Mouse (Mus musculus): ENCODE data around the gene Adam11. TPM values are rescaled to one million over a fixed set of nuclear protein-coding genes. Genes with fewer than 3 reads are reported as not detected.

Adam11 gene
- polyA plus RNA-seq, 1 experiment from 2014 or later: 34.0 TPM

- 49% methylated on average over 11 of the region's 11 CpGs for whole genome bisulfite sequencing
- Histone ChIP-seq H3K27ac (replicated peaks) (no peak overlapping the region), H3K4me2 (no peak overlapping the region), H3K36me3 (no peaks in the 10 kb centered on the region), H3K9me3 (replicated peaks) (no peaks in the 10 kb centered on the region), H3K9ac (replicated peaks) (no peak overlapping the region), H3K4me3 (replicated peaks) (no peak overlapping the region), H3K27me3 (replicated peaks) (peaks cover 5% of the 10 kb centered on the region; the same call in 1 of the 2 replicates), H3K4me1 (peaks cover 24% of the 10 kb centered on the region)
- no peak for ATAC-seq (ENCODE audit: low FRiP score)
These were observed 20.6 kb upstream of the Adam11 start for GRCm38 (mm10) chr11:102740634-102741033.

DNA sequence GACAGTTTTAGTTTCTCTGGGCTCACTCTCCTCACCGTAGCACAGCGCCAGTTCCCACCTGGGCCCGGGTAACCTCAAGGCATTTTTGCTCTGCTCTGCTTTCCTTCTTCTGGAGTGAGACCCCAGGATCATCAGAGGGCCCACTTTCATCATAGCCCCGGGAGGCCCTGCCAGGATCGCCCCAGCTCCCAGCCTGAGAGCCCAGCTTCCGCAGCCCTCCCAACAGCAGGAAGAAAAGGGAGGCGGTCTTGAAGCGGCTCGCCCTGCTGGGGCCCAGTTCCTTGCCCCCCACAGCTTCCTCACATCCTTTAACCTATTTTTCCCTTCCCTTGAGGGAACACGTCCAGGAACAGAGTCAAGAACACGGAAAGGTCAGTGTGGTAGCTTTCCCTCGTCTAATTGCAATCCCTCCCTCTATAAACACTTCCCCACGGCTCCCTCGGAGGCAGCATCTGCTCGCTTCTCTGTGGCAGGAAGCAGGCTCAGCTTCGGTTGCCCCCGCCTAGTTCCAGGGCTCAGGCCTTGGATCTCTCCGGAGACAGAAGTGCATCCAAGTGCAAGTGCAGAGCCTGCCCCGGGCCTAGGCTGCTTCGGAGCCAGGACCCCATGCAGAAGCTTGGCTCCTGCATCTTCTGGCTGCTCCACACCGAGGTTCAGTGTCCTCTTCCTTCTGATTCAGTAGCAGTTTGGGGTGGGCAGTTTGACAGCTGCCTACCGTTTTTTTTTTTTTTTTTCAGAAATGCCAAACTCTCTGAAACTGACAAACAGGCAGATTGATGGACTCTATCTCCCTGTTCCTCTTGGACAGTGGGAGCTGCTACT, 19.9 kb upstream of the Adam11 start:
- H3K27ac ChIP-seq (replicated peaks): peak overlapping the region; percentile 65
- H3K4me1 ChIP-seq: peaks cover 24% of the 10 kb centered on the region
- ATAC-seq (ENCODE audit: low FRiP score): no peak
- no peaks in the 10 kb centered on the region for H3K36me3 ChIP-seq
- no peak overlapping the region; the same call in 1 of the 2 replicates for H3K9ac ChIP-seq (replicated peaks)
- WGBS: 18% methylated on average over 22 of the region's 22 CpGs
- H3K9me3 ChIP-seq (replicated peaks): no peaks in the 10 kb centered on the region
- H3K4me3 ChIP-seq (replicated peaks): no peak overlapping the region
- peaks cover 5% of the 10 kb centered on the region; the same call in 1 of the 2 replicates for H3K27me3 ChIP-seq (replicated peaks)
- peak overlapping the region; percentile 17; the same call in 1 of the 2 replicates for H3K4me2 ChIP-seq

DNA sequence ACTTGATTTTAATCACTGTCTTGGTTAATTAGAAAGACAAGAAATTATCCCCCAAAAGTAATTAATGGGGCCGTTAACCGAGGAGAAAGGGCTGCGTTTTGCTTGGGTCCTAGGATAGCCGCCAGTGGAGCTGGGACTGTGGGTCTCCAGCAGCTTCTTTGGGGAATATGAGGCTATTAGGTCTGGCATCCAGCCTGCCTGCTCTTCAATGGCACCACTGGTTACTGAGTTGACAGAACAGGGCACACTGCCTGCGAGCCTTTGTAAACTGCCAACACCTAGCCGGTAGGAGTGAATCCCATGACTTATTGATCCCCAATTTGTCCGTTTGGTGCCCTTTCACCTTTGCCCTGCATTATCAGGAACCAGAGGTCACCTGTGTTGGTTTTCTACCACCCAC, 19.2 kb upstream of the Adam11 start:
- peaks cover 24% of the 10 kb centered on the region for H3K4me1 ChIP-seq
- H3K4me3 ChIP-seq (replicated peaks): no peak overlapping the region
- H3K36me3 ChIP-seq: no peaks in the 10 kb centered on the region
- no peak overlapping the region for H3K4me2 ChIP-seq
- ATAC-seq (ENCODE audit: low FRiP score): no peak
- WGBS: 15% methylated on average over 7 of the region's 7 CpGs
- no peak overlapping the region for H3K9ac ChIP-seq (replicated peaks)
- H3K27me3 ChIP-seq (replicated peaks): peaks cover 5% of the 10 kb centered on the region; the same call in 1 of the 2 replicates
- H3K27ac ChIP-seq (replicated peaks): no peak overlapping the region
- no peaks in the 10 kb centered on the region for H3K9me3 ChIP-seq (replicated peaks)

- no peak for ATAC-seq (ENCODE audit: low FRiP score)
- WGBS: 75% methylated on average over 5 of the region's 5 CpGs
- Histone ChIP-seq H3K27ac (replicated peaks) (no peak overlapping the region), H3K4me3 (replicated peaks) (no peak overlapping the region), H3K4me1 (peaks cover 24% of the 10 kb centered on the region), H3K9ac (replicated peaks) (no peak overlapping the region), H3K36me3 (no peaks in the 10 kb centered on the region), H3K27me3 (replicated peaks) (peaks cover 5% of the 10 kb centered on the region; the same call in 1 of the 2 replicates), H3K4me2 (no peak overlapping the region), H3K9me3 (replicated peaks) (no peaks in the 10 kb centered on the region)
These were observed 18.4 kb upstream of the Adam11 start for GRCm38 (mm10) chr11:102742843-102743242.

DNA sequence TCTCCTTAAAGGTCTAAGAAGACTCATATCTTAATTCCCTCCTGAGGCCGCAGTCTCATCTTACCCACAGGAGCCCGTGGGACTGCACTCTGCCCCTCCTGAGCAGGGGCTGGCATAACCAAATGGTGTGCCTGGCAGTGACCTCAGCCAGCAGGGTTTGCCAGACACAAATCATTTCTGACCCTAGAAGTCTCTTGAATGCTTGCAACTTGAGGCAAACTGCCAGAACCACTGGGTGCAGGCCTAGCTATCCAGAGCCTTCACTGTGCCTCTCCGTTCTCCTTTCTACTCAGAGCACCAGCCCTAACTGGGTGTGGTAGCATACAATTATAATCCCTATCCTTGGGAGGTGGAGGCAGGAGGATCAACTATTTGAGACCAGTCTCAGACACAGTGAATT, 16.5 kb upstream of the Adam11 start:
- no peaks in the 10 kb centered on the region for H3K36me3 ChIP-seq
- no peaks in the 10 kb centered on the region for H3K9me3 ChIP-seq (replicated peaks)
- WGBS: 87% methylated on average over 3 of the region's 3 CpGs
- peaks cover 18% of the 10 kb centered on the region for H3K4me1 ChIP-seq
- no peaks in the 10 kb centered on the region for H3K27me3 ChIP-seq (replicated peaks)
- H3K27ac ChIP-seq (replicated peaks): no peak overlapping the region
- no peak overlapping the region for H3K4me2 ChIP-seq
- no peak for ATAC-seq (ENCODE audit: low FRiP score)
- no peak overlapping the region for H3K9ac ChIP-seq (replicated peaks)
- H3K4me3 ChIP-seq (replicated peaks): no peak overlapping the region

GRCm38 (mm10) chr11:102747866-102748265, 13.4 kb upstream of the Adam11 start:
- no peak overlapping the region for H3K27ac ChIP-seq (replicated peaks)
- H3K36me3 ChIP-seq: no peaks in the 10 kb centered on the region
- 62% methylated on average over 1 of the region's 1 CpGs for WGBS
- H3K9ac ChIP-seq (replicated peaks): no peak overlapping the region
- H3K4me2 ChIP-seq: no peak overlapping the region
- no peaks in the 10 kb centered on the region for H3K27me3 ChIP-seq (replicated peaks)
- no peak for ATAC-seq (ENCODE audit: low FRiP score)
- no peaks in the 10 kb centered on the region for H3K4me1 ChIP-seq
- no peak overlapping the region for H3K4me3 ChIP-seq (replicated peaks)
- no peaks in the 10 kb centered on the region for H3K9me3 ChIP-seq (replicated peaks)

- Histone ChIP-seq H3K4me3 (replicated peaks) (no peak overlapping the region), H3K9me3 (replicated peaks) (no peaks in the 10 kb centered on the region), H3K4me1 (peaks cover 4% of the 10 kb centered on the region), H3K9ac (replicated peaks) (no peak overlapping the region), H3K4me2 (no peak overlapping the region), H3K27me3 (replicated peaks) (no peaks in the 10 kb centered on the region), H3K27ac (replicated peaks) (no peak overlapping the region), H3K36me3 (no peaks in the 10 kb centered on the region)
- no peak for ATAC-seq (ENCODE audit: low FRiP score)
- 81% methylated on average over 4 of the region's 4 CpGs for WGBS
These were observed 12.9 kb upstream of the Adam11 start for GRCm38 (mm10) chr11:102748381-102748780.

GRCm38 (mm10) chr11:102749712-102750111, 11.5 kb upstream of the Adam11 start:
- Histone ChIP-seq H3K9me3 (replicated peaks) (no peaks in the 10 kb centered on the region), H3K4me2 (no peak overlapping the region), H3K36me3 (no peaks in the 10 kb centered on the region), H3K27ac (replicated peaks) (no peak overlapping the region), H3K4me1 (peaks cover 18% of the 10 kb centered on the region), H3K9ac (replicated peaks) (no peak overlapping the region), H3K27me3 (replicated peaks) (no peaks in the 10 kb centered on the region), H3K4me3 (replicated peaks) (no peak overlapping the region)
- ATAC-seq (ENCODE audit: low FRiP score): no peak
- 88% methylated on average over 2 of the region's 2 CpGs for WGBS

- Histone ChIP-seq H3K9ac (replicated peaks) (no peak overlapping the region), H3K4me3 (replicated peaks) (no peak overlapping the region), H3K27me3 (replicated peaks) (no peaks in the 10 kb centered on the region), H3K4me2 (peak overlapping the region; percentile 50), H3K9me3 (replicated peaks) (no peaks in the 10 kb centered on the region), H3K27ac (replicated peaks) (no peak overlapping the region), H3K4me1 (peaks cover 22% of the 10 kb centered on the region), H3K36me3 (no peaks in the 10 kb centered on the region)
- ATAC-seq (ENCODE audit: low FRiP score): no peak
- 61% methylated on average over 13 of the region's 13 CpGs for WGBS
These were observed 8.2 kb upstream of the Adam11 start for GRCm38 (mm10) chr11:102752896-102753590.

- H3K4me3 ChIP-seq (replicated peaks): 0 out of 2 replicates have a peak overlapping the region, but pooled peaks have one; percentile 9
- no peaks in the 10 kb centered on the region for H3K9me3 ChIP-seq (replicated peaks)
- H3K36me3 ChIP-seq: no peaks in the 10 kb centered on the region
- 0 out of 2 replicates have a peak overlapping the region, but pooled peaks have one; percentile 10 for H3K9ac ChIP-seq (replicated peaks)
- peak; percentile 56 for ATAC-seq (ENCODE audit: low FRiP score)
- H3K27ac ChIP-seq (replicated peaks): peak overlapping the region; percentile 45; the same call in 1 of the 2 replicates
- H3K4me2 ChIP-seq: peak overlapping the region; percentile 50
- no peaks in the 10 kb centered on the region for H3K27me3 ChIP-seq (replicated peaks)
- peaks cover 22% of the 10 kb centered on the region for H3K4me1 ChIP-seq
- WGBS: 34% methylated on average over 17 of the region's 18 CpGs
These were observed 7.5 kb upstream of the Adam11 start for GRCm38 (mm10) chr11:102753591-102754324.

- H3K4me2 ChIP-seq: peak overlapping the region; percentile 50
These were observed 6.8 kb upstream of the Adam11 start for GRCm38 (mm10) chr11:102754416-102754815.

More at GRCm38 (mm10) chr11:102754416-102754815, 6.8 kb upstream of the Adam11 start:
- H3K4me1 ChIP-seq: peaks cover 22% of the 10 kb centered on the region
- 0 out of 2 replicates have a peak overlapping the region, but pooled peaks have one; percentile 9 for H3K4me3 ChIP-seq (replicated peaks)
- H3K36me3 ChIP-seq: no peaks in the 10 kb centered on the region
- no peak overlapping the region for H3K9ac ChIP-seq (replicated peaks)
- H3K9me3 ChIP-seq (replicated peaks): no peaks in the 10 kb centered on the region
- 23% methylated on average over 4 of the region's 4 CpGs for WGBS
- H3K27ac ChIP-seq (replicated peaks): peak overlapping the region; percentile 45
- no peaks in the 10 kb centered on the region for H3K27me3 ChIP-seq (replicated peaks)
- 0 out of 2 replicates have a peak, but pooled peaks have one; percentile 33 for ATAC-seq (ENCODE audit: low FRiP score)
